Mouse (Mus musculus) frontal cortex, adult (tissue): ENCODE results near the gene Rnf145.
"Not testable (repeated sequence)": the region's sequence is repeated elsewhere in the genome, so short reads cannot be mapped to it uniquely, and the experiment has no call there.

ENCODE experiments used
- ATAC-seq: cut with Nextera tagmentation; 2 replicates; pipeline ENCODE4 v1.9.2; 2017; ENCODE audit warnings: mild to moderate bottlenecking, moderate library complexity, mixed read lengths; ENCODE audit not compliant: low TSS enrichment

Gene Rnf145

GRCm38 (mm10) chr11:44562389-44563135 is 43.8 kb downstream of the Rnf145 start:
- ATAC-seq: peak; percentile 60

DNA sequence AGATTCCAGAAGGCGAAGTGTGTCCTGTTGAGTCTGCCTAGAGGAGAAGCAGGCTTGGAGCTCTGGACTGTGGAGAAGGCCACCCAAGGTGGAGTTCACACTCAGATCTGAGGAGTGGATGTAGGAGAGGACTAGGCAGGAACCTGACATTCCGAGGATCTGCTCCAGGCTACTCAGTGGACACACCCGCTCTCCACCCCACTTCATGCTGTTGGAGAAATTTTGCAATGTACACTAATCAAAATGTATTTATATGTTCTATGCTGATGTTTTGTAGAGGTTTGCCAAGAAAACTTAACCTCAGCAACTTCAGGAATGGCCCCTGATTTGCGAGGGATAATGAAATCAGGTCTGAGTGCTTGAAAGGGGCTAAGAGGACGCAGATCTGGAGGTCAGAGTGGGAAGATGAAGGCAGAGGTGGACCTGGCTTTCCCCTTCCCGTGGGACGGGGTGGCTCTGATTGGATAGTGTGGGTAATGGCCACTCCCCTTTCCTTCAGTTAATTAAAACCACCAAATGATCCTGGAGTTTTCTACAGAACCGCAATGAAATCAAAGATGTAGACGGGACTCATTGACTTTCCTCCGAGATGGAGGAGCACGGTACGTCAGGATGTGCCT is 45.6 kb downstream of the Rnf145 start:
- ATAC-seq: no peak

DNA sequence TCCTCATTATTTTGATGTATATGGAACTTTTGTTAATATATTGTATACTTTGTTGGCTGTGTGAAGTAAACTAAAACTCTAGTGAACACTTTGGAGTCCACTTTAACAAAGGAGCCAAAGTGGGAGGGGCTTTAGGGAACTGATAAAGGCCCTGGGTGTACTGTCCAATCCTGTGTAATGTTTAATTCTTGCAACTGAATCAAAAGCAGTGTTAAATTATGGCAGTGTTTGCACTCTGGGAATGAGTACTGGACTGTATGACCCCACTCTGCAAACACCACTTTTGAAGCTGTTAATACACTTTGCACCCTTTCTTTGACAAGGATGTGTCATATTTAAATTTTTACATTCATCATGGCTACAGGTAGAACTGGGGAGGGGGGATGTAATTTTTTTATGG is 46.2 kb downstream of the Rnf145 start:
- ATAC-seq: no peak

DNA sequence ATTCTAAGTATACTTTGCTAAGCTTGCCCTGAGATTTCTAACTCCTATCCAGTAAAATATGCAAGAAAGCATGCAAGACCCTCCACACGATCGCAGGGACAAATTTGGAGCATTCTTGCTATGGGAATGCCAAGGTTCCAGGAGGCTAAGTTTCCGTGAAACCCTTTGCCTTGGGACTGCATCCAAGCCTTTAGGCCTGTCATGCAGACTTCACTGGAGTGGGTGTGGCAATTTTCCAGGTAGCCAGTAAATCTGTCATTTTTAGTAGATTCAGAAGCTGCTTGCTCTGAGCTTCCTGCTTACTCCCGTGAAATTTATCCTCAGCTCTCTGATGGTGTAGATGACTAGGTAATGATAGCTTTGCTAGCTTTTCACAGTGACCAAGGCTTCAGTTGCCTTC is 51.6 kb downstream of the Rnf145 start:
- not testable (repeated sequence) for ATAC-seq

- no peak for ATAC-seq
These were observed 54.0 kb downstream of the Rnf145 start for GRCm38 (mm10) chr11:44572781-44573180.

GRCm38 (mm10) chr11:44573396-44573795 is 54.6 kb downstream of the Rnf145 start:
- no peak for ATAC-seq

DNA sequence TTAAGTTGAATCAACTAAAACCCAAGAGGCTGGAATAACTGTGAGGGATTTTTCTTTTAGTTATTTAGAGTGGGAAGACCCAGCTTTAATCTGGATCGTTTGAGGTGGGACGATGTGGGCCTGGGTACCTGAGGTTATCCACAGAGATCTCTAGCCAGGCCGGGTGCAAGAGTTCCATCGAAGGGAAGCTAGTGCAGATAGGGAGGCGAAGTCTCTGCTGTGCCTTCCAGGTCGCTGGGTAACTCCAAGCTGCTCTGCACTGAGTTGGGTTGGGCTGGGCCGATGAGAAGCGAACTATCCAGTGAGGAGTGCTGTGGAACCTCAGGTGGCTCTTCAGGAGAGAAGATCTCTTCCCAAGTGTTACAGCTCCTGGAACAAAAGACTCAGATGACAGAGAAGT is 55.6 kb downstream of the Rnf145 start:
- ATAC-seq: no peak

- ATAC-seq: no peak
These were observed 56.1 kb downstream of the Rnf145 start for GRCm38 (mm10) chr11:44574820-44575219.

GRCm38 (mm10) chr11:44577911-44578310 is 59.1 kb downstream of the Rnf145 start:
- ATAC-seq: no peak

GRCm38 (mm10) chr11:44581277-44581683 is 62.5 kb downstream of the Rnf145 start:
- peak; percentile 83 for ATAC-seq

- peak; percentile 84 for ATAC-seq
These were observed 67.4 kb downstream of the Rnf145 start for GRCm38 (mm10) chr11:44586047-44586696.

GRCm38 (mm10) chr11:44593016-44593415 is 74.3 kb downstream of the Rnf145 start:
- no peak for ATAC-seq

GRCm38 (mm10) chr11:44594768-44595167 is 76.0 kb downstream of the Rnf145 start:
- ATAC-seq: no peak

GRCm38 (mm10) chr11:44606881-44607280 is 88.1 kb downstream of the Rnf145 start:
- ATAC-seq: no peak

DNA sequence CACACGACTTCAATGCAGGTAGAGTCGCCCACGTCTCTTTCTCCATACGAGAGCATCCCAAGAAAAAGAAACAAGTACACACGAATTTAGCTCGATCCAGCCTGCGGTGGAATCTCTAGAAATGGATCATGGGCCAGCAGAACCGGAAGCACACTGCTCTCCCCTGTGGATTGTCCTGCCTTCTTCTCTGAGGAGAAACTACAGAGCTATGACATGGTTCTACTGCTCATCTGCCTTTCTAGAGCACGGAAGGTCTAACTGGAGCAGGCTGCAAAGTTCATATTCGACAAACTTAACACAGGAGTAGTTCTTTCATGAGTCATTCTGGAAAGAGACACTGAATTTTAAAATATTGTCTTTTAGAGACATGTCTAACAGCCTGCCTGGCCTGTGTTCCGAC is 89.9 kb downstream of the Rnf145 start:
- ATAC-seq: no peak

DNA sequence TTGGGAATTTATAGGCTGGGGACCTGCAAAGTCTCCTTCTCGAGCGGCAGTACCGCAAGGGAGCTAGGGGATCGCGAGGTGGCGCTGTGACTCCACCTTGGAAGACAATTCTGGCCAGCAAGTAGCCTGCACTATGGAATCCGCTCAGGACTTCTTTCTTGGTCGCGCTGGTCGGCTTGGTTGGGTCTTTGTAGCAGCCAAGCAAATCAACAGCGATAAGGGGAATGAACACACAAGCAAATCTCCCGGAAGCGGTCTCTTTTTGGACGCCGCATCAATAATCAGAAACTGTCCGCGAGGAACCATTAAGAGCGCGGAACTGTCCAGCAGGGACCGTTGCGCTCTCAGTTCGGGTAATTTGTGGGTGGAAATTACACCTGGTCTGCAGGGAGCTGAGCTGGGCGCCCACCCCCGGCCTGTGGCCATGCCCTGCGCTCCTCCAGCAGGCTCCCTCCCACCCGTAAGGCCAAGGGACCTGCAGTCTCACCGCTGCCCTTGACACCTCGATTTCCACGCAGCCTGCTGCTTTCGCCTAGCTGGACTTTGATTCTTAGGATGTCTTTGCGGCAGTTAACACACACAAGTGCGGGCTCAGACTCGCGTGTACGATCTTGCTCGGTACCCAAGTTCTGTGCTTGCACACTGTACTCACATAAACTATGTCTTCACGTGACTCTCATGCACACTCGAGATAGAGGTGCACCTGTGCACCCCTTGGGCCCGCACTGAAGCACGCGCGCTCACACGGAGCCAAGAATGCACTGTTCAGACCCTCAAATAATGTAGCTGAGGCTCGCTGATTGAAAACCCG is 92.4 kb downstream of the Rnf145 start:
- peak; percentile 96 for ATAC-seq

DNA sequence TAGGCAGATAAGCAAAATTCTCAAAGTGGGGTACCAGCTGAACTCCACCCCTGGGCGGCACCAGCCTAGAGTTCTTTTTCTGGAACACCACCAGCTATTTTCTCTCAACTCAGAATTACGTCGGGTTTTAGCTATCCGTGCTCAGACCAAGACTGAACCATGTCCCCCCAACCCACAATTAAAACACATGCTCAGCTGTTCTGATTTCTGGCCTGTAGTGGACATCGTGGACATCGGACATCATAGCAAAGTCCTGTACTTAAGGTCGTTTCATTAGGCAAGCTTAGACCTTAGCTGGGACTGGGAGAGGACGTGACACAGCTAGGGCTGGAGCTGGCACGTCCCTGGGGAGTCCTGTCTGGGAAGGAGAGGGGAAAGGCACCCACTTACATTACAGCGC is 93.4 kb downstream of the Rnf145 start:
- no peak for ATAC-seq

- ATAC-seq: no peak
These were observed 94.1 kb downstream of the Rnf145 start for GRCm38 (mm10) chr11:44612681-44613410.

DNA sequence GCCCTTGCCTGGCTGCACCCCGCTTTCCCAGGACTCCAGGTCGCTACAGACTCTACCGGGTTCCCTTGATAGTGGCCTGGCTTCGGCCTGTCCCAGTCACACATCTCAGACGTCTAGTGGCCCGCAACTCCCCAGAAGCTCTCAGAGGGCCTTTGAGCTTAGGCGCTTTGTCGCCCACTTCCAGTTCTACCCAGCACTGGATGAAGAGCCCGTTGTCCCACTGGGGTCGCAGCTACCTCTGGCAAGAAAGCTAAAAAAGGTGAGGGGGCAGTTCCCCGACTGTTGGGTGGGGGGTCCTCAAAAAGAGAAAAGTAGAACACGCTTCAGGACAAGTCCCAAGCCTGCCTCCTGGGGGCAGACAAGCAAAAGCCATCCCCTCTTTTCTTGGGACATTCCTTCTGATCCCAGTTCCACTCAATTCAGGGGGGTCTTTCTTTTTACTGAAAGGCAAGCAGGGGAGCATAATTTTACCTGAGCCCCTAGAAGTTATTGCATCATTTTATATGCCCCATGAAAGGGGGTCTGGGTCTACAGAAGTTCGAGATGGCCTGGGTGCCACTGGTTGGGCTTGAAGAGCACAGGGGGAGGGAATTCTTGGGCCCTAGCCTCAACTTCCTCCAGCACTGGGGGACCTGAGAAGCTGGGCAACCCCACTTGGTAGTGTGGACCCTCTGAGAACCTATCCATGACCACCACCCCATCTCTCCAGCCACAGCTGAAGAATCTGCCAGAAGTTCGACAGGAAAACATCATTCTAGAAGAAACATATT is 94.8 kb downstream of the Rnf145 start:
- ATAC-seq: no peak
